Mouse (Mus musculus) frontal cortex, postnatal 36 days (tissue): ENCODE data around the gene Ranbp17.

Experiments
- DNase-seq, 2 experiments: peaks; one replicate each; pipeline ENCODE4 v3.0.0; 2022; ENCODE audit warnings: low spot score in 2 of 2

Ranbp17 gene

GRCm38 (mm10) chr11:33234134-33234533 lies 279.4 kb downstream of the Ranbp17 start:
- no peak for DNase-seq

- DNase-seq: no peak
These were observed 281.5 kb downstream of the Ranbp17 start for GRCm38 (mm10) chr11:33232056-33232455.

- no peak for DNase-seq
These were observed 285.4 kb downstream of the Ranbp17 start for GRCm38 (mm10) chr11:33228186-33228585.

- no peak for DNase-seq
These were observed 287.0 kb downstream of the Ranbp17 start for GRCm38 (mm10) chr11:33226516-33226915.

GRCm38 (mm10) chr11:33221566-33222365 lies 291.8 kb downstream of the Ranbp17 start:
- peak in 1 of 2 experiments; percentile 47 for DNase-seq

GRCm38 (mm10) chr11:33220763-33221162 lies 292.8 kb downstream of the Ranbp17 start:
- DNase-seq: no peak

GRCm38 (mm10) chr11:33217384-33218079 lies 296.0 kb downstream of the Ranbp17 start:
- DNase-seq: no peak

GRCm38 (mm10) chr11:33207411-33207810 lies 306.1 kb downstream of the Ranbp17 start:
- no peak for DNase-seq

- no peak for DNase-seq
These were observed 308.6 kb downstream of the Ranbp17 start for GRCm38 (mm10) chr11:33204966-33205365.

- no peak for DNase-seq
These were observed 309.2 kb downstream of the Ranbp17 start for GRCm38 (mm10) chr11:33204329-33204705.

GRCm38 (mm10) chr11:33203383-33204328 lies 309.9 kb downstream of the Ranbp17 start, which contains the start of gene Tlx3:
Gene Tlx3, minus strand, starts transcription at chr11:33203589.
- DNase-seq: peak in 1 of 2 experiments; percentile 44

- no peak for DNase-seq
These were observed 310.6 kb downstream of the Ranbp17 start for GRCm38 (mm10) chr11:33202972-33203371.

GRCm38 (mm10) chr11:33202296-33202695 lies 311.2 kb downstream of the Ranbp17 start:
- DNase-seq: no peak

GRCm38 (mm10) chr11:33201626-33202010 lies 311.9 kb downstream of the Ranbp17 start:
- DNase-seq: no peak

- DNase-seq: no peak
These were observed 312.6 kb downstream of the Ranbp17 start for GRCm38 (mm10) chr11:33200764-33201625.

- no peak for DNase-seq
These were observed 313.4 kb downstream of the Ranbp17 start for GRCm38 (mm10) chr11:33199906-33200763.

GRCm38 (mm10) chr11:33199117-33199514 lies 314.4 kb downstream of the Ranbp17 start:
- DNase-seq: no peak

GRCm38 (mm10) chr11:33198351-33199116 lies 315.0 kb downstream of the Ranbp17 start:
- DNase-seq: no peak

GRCm38 (mm10) chr11:33197673-33198072 lies 315.9 kb downstream of the Ranbp17 start:
- no peak for DNase-seq
